Mouse (Mus musculus): ENCODE data around the gene Cd109.
A peak's percentile ranks its signal among the peaks of the same experiment; 100 is the strongest.

Gene Cd109

GRCm38 (mm10) chr9:78615401-78616021 lies at the start of gene Cd109:
TSS of gene Cd109 (plus strand) at chr9:78615546.
- DNase-seq (ENCODE audit: low read depth, low spot score): peak; percentile 2

- DNase-seq (ENCODE audit: low read depth, low spot score): no peak
These were observed 45.4 kb upstream of the Cd109 start for GRCm38 (mm10) chr9:78569934-78570333.

GRCm38 (mm10) chr9:78576466-78576865 lies 38.9 kb upstream of the Cd109 start:
- no peak for DNase-seq (ENCODE audit: low read depth, low spot score)

DNA sequence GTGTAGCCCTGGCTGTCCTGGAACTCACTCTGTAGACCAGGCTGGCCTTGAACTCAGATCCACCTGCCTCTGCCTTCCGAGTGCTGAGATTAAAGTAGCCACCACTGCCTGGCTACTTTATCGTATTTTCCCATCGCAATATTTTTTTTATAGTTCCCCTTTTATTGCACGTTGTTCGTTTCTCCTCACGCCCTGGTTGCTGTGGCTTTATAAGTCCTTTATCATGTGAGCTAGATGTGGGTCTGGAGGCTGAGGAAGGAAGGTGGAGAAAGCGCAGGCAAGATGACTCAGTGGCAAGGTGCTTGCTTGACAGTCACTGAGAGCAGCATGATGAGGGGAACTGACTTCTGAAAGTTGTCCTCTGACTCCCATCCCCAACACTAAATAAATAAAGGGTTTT lies 36.5 kb upstream of the Cd109 start:
- DNase-seq (ENCODE audit: low read depth, low spot score): no peak

- no peak for DNase-seq (ENCODE audit: low read depth, low spot score)
These were observed 35.5 kb upstream of the Cd109 start for GRCm38 (mm10) chr9:78579644-78580396.

GRCm38 (mm10) chr9:78587218-78587883 lies 28.0 kb upstream of the Cd109 start:
- DNase-seq (ENCODE audit: low read depth, low spot score): no peak

- peak; percentile 97 for DNase-seq (ENCODE audit: low read depth, low spot score)
These were observed 27.4 kb upstream of the Cd109 start, which contains the start of gene Slc17a5 for GRCm38 (mm10) chr9:78587914-78588313. TSS of gene Slc17a5 (minus strand) at chr9:78588041.

GRCm38 (mm10) chr9:78588411-78589033 lies 26.8 kb upstream of the Cd109 start:
- DNase-seq (ENCODE audit: low read depth, low spot score): peak; percentile 42

DNA sequence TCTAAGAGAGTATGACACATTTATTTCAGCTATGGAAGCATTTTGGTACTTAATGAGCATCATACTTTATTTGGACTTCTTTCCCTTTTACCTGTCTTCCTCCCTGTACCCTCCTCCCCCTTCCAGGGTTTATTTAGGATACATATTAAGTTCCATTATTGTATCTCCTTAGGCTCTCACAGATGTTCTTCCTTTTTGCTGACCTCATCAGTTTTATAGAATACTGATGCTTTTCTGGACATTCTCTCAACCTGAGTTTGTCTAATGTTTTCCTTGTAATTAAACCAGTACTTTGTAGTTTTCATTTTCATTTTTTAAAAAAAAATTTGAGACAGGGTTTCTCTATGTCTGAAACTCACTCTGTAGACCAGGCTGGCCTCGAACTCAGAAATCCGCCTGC lies 24.9 kb upstream of the Cd109 start:
- no peak for DNase-seq (ENCODE audit: low read depth, low spot score)

DNA sequence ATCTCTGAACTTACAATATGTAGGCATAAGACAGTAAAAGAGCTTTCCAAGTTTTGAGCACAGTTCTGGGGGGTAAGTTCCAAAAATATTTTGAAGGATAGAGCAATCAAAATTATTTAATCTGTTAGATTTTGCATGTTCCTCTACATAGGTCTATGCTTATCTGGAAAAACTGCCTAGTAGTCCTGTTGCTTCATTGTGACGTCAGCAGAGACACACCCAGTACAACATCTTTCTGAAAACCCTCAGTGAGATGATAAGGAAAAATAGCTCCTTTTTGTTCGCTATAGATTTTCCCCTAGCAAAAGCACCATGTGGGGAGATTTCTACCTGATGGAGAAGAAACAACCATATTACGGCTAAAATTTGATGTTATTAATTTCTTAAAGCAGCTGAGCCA lies 20.1 kb upstream of the Cd109 start:
- DNase-seq (ENCODE audit: low read depth, low spot score): no peak

- DNase-seq (ENCODE audit: low read depth, low spot score): no peak
These were observed 19.4 kb upstream of the Cd109 start for GRCm38 (mm10) chr9:78595769-78596555.

- DNase-seq (ENCODE audit: low read depth, low spot score): peak; percentile 73
These were observed 18.5 kb upstream of the Cd109 start for GRCm38 (mm10) chr9:78596834-78597233.

DNA sequence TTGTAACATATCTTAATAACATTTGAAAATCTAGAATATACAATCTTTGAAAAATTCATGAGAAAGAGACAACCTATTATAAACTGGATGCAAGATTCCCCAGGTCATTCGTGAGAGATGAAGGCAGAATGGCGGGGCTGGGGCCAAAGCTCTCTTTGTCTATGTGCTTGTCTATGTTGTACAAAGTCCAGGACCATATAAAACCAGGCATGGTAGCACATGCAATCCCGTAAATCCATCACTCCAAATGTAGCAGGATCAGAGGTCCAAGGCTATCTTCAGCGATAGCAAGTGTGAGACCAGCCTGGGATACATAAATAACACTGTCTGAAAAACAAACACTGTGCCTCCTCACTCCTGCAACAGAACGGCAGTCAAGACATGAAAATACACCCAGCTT lies 15.4 kb upstream of the Cd109 start:
- DNase-seq (ENCODE audit: low read depth, low spot score): no peak

- peak; percentile 14 for DNase-seq (ENCODE audit: low read depth, low spot score)
These were observed 14.2 kb upstream of the Cd109 start for GRCm38 (mm10) chr9:78601046-78601730.

- DNase-seq (ENCODE audit: low read depth, low spot score): no peak
These were observed 1.1 kb upstream of the Cd109 start for GRCm38 (mm10) chr9:78614201-78614600.

GRCm38 (mm10) chr9:78619285-78619684 lies 3.9 kb downstream of the Cd109 start:
- no peak for DNase-seq (ENCODE audit: low read depth, low spot score)

- DNase-seq (ENCODE audit: low read depth, low spot score): no peak
These were observed 8.0 kb downstream of the Cd109 start for GRCm38 (mm10) chr9:78623301-78623747.

DNA sequence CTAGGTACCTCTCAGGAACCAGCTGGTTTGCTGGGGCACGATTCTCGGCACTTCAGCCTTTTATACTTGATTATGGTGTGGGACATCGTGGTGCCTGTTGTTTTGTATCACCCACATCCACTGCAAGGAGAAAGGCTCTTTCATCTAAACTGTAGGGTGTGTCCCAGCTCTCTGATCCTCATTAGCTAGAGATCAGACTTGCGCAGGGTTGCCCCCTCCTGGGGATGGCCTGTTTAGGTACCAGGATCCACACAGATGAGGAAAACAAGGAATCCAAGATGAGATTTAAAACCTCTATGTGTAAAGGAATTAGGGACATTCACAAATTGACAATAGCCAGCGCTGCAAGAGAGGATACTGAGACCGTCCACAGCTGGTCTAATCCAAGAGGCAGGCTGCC lies 14.6 kb downstream of the Cd109 start:
- no peak for DNase-seq (ENCODE audit: low read depth, low spot score)

- DNase-seq (ENCODE audit: low read depth, low spot score): no peak
These were observed 16.5 kb downstream of the Cd109 start for GRCm38 (mm10) chr9:78631755-78632434.

DNA sequence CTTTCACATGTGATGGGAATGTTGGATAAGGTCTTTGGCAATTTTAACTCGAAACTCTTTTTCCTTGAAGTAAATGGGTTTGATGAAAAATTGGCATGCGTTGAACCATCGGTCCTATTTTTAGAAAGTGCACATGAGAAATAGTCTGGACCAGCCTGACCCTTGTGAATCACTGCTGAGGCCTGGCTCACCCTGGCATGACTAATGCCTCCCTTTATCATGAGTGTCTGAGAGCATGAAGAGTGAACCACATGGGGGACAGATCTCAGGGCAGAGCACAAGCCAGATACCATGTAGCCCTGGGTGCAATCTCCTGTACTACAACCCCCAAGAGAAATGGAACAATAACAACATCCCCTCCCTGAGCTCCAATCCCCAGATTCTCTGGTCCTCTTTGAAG lies 18.6 kb downstream of the Cd109 start:
- no peak for DNase-seq (ENCODE audit: low read depth, low spot score)

Data from CD4-positive, CD25-positive, alpha-beta regulatory T cell, adult 2 months (primary cell).